Mouse (Mus musculus) heart, embryonic 11.5 days (tissue): ENCODE data around the gene Lamtor3. TPM values are rescaled to one million over a fixed set of nuclear protein-coding genes. Genes with fewer than 3 reads are reported as not detected.

Experiments used
- ATAC-seq: fragments of 200-750 bp; cut with Nextera tagmentation; replicated peaks from 2 replicates; pipeline ENCODE4 v1.8.0; 2017; ENCODE audit warnings: moderate library complexity; ENCODE audit not compliant: insufficient number of reproducible peaks, low FRiP score, low TSS enrichment
- H3K27ac ChIP-seq: fragments of 300-500 bp; sonication (generic); 2 replicates; pipeline ENCODE4 v1.5.1; 2014; ENCODE audit warnings: mild to moderate bottlenecking, low read depth, low read length
- H3K27me3 ChIP-seq: fragments of 300-500 bp; sonication (generic); 2 replicates; pipeline ENCODE4 v1.6.1; 2014; ENCODE audit warnings: mild to moderate bottlenecking, low read length, mixed read lengths; ENCODE audit not compliant: control insufficient read depth, insufficient read depth
- H3K36me3 ChIP-seq: fragments of 300-500 bp; sonication (generic); 2 replicates; pipeline ENCODE4 v1.6.1; 2014; ENCODE audit warnings: mild to moderate bottlenecking, low read length, moderate library complexity, mixed read lengths; ENCODE audit not compliant: control insufficient read depth, insufficient read depth
- H3K4me1 ChIP-seq: fragments of 300-500 bp; sonication (generic); 2 replicates; pipeline ENCODE4 v1.6.1; 2014; ENCODE audit warnings: low read length; ENCODE audit not compliant: control insufficient read depth, insufficient read depth
- H3K4me2 ChIP-seq: fragments of 300-500 bp; sonication (generic); 2 replicates; pipeline ENCODE4 v1.6.1; 2014; ENCODE audit warnings: mild to moderate bottlenecking, moderate library complexity
- H3K4me3 ChIP-seq: fragments of 300-500 bp; sonication (generic); 2 replicates; pipeline ENCODE4 v1.5.1; 2014; ENCODE audit warnings: low read depth, low read length
- H3K9ac ChIP-seq: fragments of 300-500 bp; sonication (generic); 2 replicates; pipeline ENCODE4 v1.6.1; 2014; ENCODE audit warnings: mild to moderate bottlenecking, low read depth, low read length, moderate library complexity
- H3K9me3 ChIP-seq: fragments of 300-500 bp; sonication (generic); replicated peaks from 2 replicates; pipeline ENCODE4 v1.6.1; 2016; ENCODE audit warnings: low read length; ENCODE audit not compliant: control insufficient read depth
- WGBS: fragments of 180-500 bp; shearing (Covaris S2); extraction: QIAGEN DNeasy Blood & Tissue Kit; methylation state at CpG from one replicate; pipeline ENCODE4 v1.1.7; 2014; ENCODE audit not compliant: insufficient replicate concordance; 5-methylcytosine and 5-hydroxymethylcytosine counted together
- polyA plus RNA-seq: library from polyadenylated mRNA; unstranded; fragments of >200 nt; fragmentation: Nextera tagmentation; extraction: Ambion mirVana; gene quantifications from 2 replicates; pipeline ENCODE4 v1.2.1, GENCODE M21; 2014

Gene Lamtor3
- polyA plus RNA-seq, 1 experiment from 2014 or later, result 97.0 TPM

GRCm38 (mm10) chr3:137936541-137936940 is 18.2 kb downstream of the Lamtor3 start:
- Histone ChIP-seq H3K9ac (no peak overlapping the region), H3K36me3 (no peaks in the 10 kb centered on the region; the same call in 1 of the 2 replicates), H3K27ac (no peak overlapping the region), H3K9me3 (no peaks in the 10 kb centered on the region), H3K4me2 (no peak overlapping the region), H3K4me1 (peaks cover 12% of the 10 kb centered on the region), H3K4me3 (no peak overlapping the region), H3K27me3 (no peaks in the 10 kb centered on the region)
- ATAC-seq, result no peak
- 48% methylated on average over 6 of the region's 6 CpGs for WGBS

GRCm38 (mm10) chr3:137938608-137939007 is 20.3 kb downstream of the Lamtor3 start:
- 30% methylated on average over 6 of the region's 6 CpGs for WGBS
- H3K4me1 ChIP-seq, result peaks cover 12% of the 10 kb centered on the region
- 0 out of 2 replicates have a peak, but pooled peaks have one; percentile 51 for ATAC-seq
- H3K27ac ChIP-seq, result no peak overlapping the region
- H3K9ac ChIP-seq, result no peak overlapping the region
- no peaks in the 10 kb centered on the region for H3K27me3 ChIP-seq
- no peaks in the 10 kb centered on the region for H3K9me3 ChIP-seq
- H3K36me3 ChIP-seq, result no peaks in the 10 kb centered on the region
- H3K4me3 ChIP-seq, result peak overlapping the region; percentile 14
- H3K4me2 ChIP-seq, result peak overlapping the region; percentile 56

DNA sequence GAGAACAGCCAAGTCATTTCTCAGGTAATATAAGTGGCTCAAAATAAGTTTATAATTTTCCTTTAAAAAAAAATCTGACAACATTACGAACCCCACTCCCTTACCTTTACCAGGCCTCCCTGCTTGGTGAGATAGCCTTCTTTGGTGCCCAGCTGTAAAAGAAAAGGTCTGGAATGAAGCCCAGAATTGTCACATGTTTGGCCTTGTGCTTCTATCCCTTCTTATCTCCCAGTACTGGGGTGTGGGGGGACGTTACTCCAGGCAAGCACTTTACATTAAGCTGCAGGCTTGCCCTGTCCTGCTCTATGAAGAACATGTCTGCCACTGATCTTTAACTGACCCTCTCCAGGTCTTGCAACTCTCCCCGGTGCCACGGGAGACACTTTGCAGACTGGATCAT is 22.5 kb downstream of the Lamtor3 start:
- 0 out of 2 replicates have a peak overlapping the region, but pooled peaks have one; percentile 16 for H3K9ac ChIP-seq
- H3K27me3 ChIP-seq, result no peaks in the 10 kb centered on the region
- H3K4me3 ChIP-seq, result no peak overlapping the region
- no peaks in the 10 kb centered on the region for H3K36me3 ChIP-seq
- H3K27ac ChIP-seq, result peak overlapping the region; percentile 82
- WGBS, result 26% methylated on average over 4 of the region's 4 CpGs
- H3K4me1 ChIP-seq, result peaks cover 12% of the 10 kb centered on the region
- no peak overlapping the region for H3K4me2 ChIP-seq
- ATAC-seq, result peak; percentile 76
- no peaks in the 10 kb centered on the region for H3K9me3 ChIP-seq

- Histone ChIP-seq H3K4me1 (peaks cover 12% of the 10 kb centered on the region), H3K4me3 (no peak overlapping the region), H3K9me3 (no peaks in the 10 kb centered on the region), H3K9ac (no peak overlapping the region), H3K4me2 (no peak overlapping the region), H3K27ac (no peak overlapping the region; the same call in 1 of the 2 replicates), H3K27me3 (no peaks in the 10 kb centered on the region), H3K36me3 (no peaks in the 10 kb centered on the region)
- ATAC-seq, result no peak
Observed at GRCm38 (mm10) chr3:137941555-137941954, 23.2 kb downstream of the Lamtor3 start.

DNA sequence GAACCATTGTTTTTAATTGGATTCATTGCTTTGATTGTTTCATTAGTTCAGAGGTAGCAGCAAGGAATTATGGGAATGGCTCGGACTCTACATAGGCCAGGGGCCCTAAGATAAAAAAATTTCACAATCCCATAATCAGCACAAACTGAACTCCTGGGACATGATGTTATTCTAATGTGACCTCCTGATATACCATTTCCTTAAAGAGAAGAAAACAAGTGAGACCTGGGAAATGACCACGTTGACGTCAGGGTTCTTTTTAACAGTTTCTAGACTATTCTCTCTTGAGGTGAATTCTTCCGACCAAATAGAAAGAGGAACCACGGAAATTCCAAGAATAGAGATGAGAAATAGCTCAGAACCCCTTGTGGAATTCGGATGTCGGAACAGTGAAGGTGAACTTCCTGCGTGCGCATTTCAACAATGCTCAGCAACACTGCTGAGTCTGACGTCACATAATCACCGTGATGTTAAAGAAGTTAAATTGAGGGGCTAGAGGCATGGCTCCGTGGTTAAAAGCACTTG is 23.9 kb downstream of the Lamtor3 start:
- ATAC-seq, result no peak
- Histone ChIP-seq H3K4me2 (no peak overlapping the region), H3K27ac (no peak overlapping the region), H3K4me3 (no peak overlapping the region), H3K36me3 (no peaks in the 10 kb centered on the region), H3K9me3 (no peaks in the 10 kb centered on the region), H3K4me1 (peaks cover 12% of the 10 kb centered on the region), H3K9ac (no peak overlapping the region), H3K27me3 (no peaks in the 10 kb centered on the region)
- WGBS, result 78% methylated on average over 12 of the region's 12 CpGs

DNA sequence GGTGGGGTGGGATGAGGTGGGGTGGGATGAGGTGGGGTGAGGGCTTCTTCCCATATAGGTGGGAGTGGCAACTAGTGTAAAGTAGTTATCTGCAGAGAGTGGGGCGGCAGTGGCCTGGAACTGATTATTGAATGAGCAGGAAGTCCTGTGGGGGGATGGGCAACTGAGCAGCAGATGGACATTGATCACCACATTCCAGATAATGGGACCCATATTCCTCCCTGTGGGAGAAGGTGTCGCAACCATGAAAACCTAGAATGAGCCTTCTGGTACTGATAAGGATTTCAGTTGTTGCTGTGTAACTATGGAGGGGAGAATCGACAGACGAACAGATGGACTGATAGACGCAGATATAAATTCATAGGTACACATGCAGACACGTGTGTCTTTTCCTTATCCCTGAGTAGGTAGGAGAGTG is 25.4 kb downstream of the Lamtor3 start:
- Histone ChIP-seq H3K27ac (no peak overlapping the region), H3K36me3 (no peaks in the 10 kb centered on the region), H3K4me2 (no peak overlapping the region), H3K9me3 (no peaks in the 10 kb centered on the region), H3K9ac (no peak overlapping the region), H3K4me3 (no peak overlapping the region), H3K4me1 (peaks cover 12% of the 10 kb centered on the region), H3K27me3 (no peaks in the 10 kb centered on the region)
- no peak for ATAC-seq
- 70% methylated on average over 6 of the region's 6 CpGs for WGBS

GRCm38 (mm10) chr3:137946827-137947226 is 28.5 kb downstream of the Lamtor3 start:
- Histone ChIP-seq H3K9me3 (no peaks in the 10 kb centered on the region), H3K4me2 (no peak overlapping the region), H3K9ac (no peak overlapping the region), H3K4me3 (no peak overlapping the region), H3K36me3 (no peaks in the 10 kb centered on the region), H3K27me3 (no peaks in the 10 kb centered on the region), H3K4me1 (peaks cover 4% of the 10 kb centered on the region), H3K27ac (no peak overlapping the region)
- 78% methylated on average over 3 of the region's 3 CpGs for WGBS
- no peak for ATAC-seq

GRCm38 (mm10) chr3:137947525-137947924 is 29.2 kb downstream of the Lamtor3 start:
- H3K4me1 ChIP-seq, result peaks cover 11% of the 10 kb centered on the region

GRCm38 (mm10) chr3:137950191-137950885 is 32.0 kb downstream of the Lamtor3 start:
- Histone ChIP-seq H3K27me3 (no peaks in the 10 kb centered on the region), H3K9me3 (no peaks in the 10 kb centered on the region), H3K4me3 (no peak overlapping the region), H3K9ac (no peak overlapping the region), H3K4me1 (peaks cover 22% of the 10 kb centered on the region), H3K36me3 (no peaks in the 10 kb centered on the region), H3K27ac (no peak overlapping the region), H3K4me2 (no peak overlapping the region)
- ATAC-seq, result no peak
- WGBS, result 76% methylated on average over 10 of the region's 10 CpGs

More at GRCm38 (mm10) chr3:137947525-137947924, 29.2 kb downstream of the Lamtor3 start:
- no peak overlapping the region for H3K4me2 ChIP-seq
- no peak for ATAC-seq
- no peak overlapping the region for H3K9ac ChIP-seq
- no peaks in the 10 kb centered on the region for H3K36me3 ChIP-seq
- H3K27me3 ChIP-seq, result no peaks in the 10 kb centered on the region
- 74% methylated on average over 4 of the region's 4 CpGs for WGBS
- no peak overlapping the region for H3K4me3 ChIP-seq
- H3K27ac ChIP-seq, result no peak overlapping the region
- H3K9me3 ChIP-seq, result no peaks in the 10 kb centered on the region
